Mouse (Mus musculus): ENCODE measurements at regions not wholly inside any gene's neighbourhood (a gene's known extent, or its start where the extent isn't known, plus 50 kb on each side); places are given as distances from the start of the nearest gene placed in this dataset.

DNA sequence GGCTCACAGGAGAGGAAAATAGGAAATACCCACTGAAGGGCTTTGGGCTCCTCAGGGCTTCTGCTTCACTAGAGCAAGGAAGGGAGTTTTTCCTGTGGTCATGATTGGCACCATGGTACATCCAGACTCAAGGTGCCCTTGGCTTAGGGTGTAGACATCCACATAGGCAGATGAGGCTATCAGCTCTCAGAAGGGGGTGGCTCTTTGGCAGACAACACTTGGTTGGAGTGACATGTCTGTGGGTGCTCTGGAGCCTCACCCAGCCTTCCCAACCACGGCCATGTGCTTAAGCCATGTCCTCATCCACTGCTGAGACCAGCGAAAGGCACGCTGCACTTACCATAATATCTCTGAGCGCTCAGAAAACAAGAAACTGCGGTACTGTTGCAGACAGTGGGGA is 77.8 kb upstream of the 1700025G04Rik start:
- TF ChIP-seq CTCF (IDR thresholded peaks at IDR 0.05; ENCODE audit: low read depth, low read length), result no peak
- no peak for TF ChIP-seq POLR2A (IDR thresholded peaks at IDR 0.05; ENCODE audit: extremely low read depth, insufficient read depth, low read length)

All from liver, adult 2 months (tissue).